Mouse (Mus musculus) kidney, adult 2 months (tissue): ENCODE measurements around the gene Ankrd11.

ENCODE experiments used
- CTCF ChIP-seq: fragments of 200-500 bp; conservative IDR thresholded peaks from 2 replicates; pipeline ENCODE4 v1.5.1; 2011; ENCODE audit warnings: low read depth, mild to moderate bottlenecking, control low read depth, low read length, moderate library complexity, mixed read lengths; ENCODE audit not compliant: insufficient read depth, insufficient read length
- POLR2A ChIP-seq: fragments of 200-500 bp; IDR thresholded peaks from one replicate; pipeline ENCODE4 v1.6.1; 2011; ENCODE audit warnings: low read depth, low read length, control low read depth

GRCm38 (mm10) chr8:122920890-122921289 lies 121.2 kb downstream of the Ankrd11 start:
- no peak for TF ChIP-seq POLR2A
- no peak for TF ChIP-seq CTCF
